Mouse (Mus musculus): Measurements from ENCODE around the gene Arhgap31.

Gene Arhgap31

DNA sequence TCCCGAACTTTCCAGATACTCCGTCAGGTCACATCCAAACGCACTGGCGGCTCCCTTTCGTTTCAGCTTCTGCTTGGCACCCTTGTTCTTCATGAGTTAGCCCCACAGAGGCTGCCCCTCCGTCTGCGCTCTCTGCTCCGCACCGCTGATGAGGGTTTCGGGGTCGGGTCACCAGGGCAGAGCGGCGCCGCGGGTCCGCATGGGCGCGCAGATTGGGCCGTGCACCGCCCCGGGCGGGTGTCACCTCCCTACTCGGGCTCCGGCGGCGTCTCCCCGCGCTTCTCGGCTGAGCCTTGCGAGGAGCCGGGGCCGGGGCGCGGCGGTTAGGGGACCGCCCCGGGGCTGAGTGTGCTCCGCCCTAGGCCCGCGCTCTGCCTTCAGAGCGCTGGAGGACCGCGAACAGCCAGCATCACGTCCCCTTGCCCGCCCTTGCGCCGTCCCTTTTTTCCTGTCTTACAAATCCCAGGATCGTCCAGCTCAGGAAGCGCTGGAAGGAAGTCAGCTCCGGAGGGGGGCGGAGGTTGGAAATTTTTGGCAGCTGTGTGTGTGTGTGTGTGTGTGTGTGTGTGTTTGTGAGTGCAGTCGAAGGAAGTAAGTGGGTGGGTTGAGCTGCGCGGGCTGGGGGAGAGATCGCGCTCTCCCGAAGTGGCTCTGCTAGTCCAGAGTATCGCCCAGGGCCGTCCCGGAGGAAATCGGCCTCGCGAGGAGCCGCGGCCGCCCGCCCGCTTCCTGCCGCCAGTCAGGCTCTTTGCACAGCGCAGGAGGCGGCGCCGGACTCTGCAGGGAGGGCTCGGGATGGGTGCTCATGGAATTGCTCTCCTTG, at the start of gene Arhgap31:
TSS of gene Arhgap31 (minus strand) at position 694 of the 823 bp plus-strand sequence.
- peak; percentile 70 to 83 for DNase-seq (ENCODE audit: low spot score in 2 of 2)

DNA sequence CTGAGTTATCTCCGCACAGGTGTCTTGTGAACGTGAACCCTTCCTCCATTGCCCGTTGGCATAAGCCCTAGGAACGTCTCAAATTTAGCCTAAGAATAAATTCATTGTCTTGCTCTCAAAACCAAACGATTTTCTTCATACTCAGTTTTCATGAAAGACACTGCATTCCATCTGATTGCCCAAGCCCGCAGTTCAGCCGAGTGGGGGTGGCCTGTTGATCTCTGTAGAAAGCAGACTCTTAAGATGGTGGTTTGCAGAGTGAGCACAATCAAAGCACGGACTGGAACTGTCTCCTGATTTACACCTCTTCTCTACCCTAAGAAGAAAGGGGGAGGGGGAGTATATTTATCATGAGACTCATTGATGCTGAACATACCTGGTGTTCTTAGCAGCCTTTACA, 49.3 kb upstream of the Arhgap31 start:
- no peak for DNase-seq (ENCODE audit: low spot score in 2 of 2)

DNA sequence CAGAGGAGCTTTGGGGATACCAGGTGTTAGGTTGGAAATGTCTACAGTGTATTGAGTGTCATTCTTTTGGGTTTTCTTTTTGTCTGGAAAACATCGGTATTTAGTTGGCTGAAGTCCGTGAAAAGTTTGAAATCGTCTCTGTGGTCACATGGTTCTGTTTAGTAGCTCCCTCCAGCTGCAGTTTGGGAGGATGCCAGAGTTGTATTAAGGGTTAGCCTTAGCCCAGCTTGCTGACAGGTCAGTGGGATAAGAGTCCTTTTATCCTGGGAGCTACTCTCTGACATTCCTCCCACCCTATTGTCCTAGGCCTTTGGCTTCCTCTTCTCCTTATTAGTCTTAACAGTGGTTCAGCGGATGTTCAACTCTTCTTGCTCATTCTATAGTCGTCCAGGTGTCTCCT, 48.9 kb upstream of the Arhgap31 start:
- no peak for DNase-seq (ENCODE audit: low spot score in 2 of 2)

DNA sequence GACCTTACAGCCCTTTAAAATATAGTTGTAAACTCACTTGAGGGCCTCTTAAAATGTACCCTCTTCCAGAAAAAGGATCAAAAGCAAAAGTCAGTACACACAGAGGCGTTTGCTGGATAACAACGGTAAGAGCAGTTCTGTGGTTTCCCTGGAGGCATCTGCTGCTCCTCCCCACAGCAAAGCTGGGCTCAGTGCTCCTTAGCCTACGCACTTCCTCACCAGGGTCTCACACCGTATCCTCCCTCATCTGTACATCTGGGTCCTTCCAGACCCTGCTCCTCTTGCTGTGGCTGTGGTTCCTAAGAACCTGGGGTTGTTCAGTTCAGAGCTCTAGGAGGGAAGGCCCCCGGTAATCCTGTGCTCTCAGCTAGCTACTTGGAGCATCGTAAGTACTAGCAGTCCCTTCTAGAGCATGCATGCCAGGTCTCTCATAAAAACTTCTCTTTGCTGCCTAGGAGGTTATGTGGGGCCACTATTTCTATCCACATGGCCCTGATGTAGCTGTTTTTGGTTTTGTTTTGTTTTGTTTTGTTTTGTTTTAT, 47.8 kb upstream of the Arhgap31 start:
- DNase-seq (ENCODE audit: low spot score in 2 of 2): no peak

DNA sequence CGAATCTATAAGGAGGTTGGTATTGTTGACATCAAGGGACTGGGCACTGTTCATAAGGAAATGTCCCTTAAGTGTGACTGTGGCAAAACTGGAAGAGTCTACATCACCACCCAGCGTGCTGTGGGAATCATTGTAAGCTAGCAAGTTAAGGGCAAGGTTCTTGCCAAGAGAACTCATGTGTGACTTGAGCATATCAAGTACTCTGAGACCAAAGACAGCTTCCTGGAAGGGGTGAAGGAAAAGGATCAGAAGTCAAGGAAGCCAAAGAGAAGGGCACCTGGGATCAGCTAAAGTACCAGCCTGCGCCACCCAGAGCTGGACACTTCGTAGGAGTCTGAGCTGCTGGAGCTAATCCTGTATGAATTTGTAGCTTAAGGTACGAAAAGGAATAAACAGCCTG, 47.2 kb upstream of the Arhgap31 start:
- DNase-seq (ENCODE audit: low spot score in 2 of 2): no peak

DNA sequence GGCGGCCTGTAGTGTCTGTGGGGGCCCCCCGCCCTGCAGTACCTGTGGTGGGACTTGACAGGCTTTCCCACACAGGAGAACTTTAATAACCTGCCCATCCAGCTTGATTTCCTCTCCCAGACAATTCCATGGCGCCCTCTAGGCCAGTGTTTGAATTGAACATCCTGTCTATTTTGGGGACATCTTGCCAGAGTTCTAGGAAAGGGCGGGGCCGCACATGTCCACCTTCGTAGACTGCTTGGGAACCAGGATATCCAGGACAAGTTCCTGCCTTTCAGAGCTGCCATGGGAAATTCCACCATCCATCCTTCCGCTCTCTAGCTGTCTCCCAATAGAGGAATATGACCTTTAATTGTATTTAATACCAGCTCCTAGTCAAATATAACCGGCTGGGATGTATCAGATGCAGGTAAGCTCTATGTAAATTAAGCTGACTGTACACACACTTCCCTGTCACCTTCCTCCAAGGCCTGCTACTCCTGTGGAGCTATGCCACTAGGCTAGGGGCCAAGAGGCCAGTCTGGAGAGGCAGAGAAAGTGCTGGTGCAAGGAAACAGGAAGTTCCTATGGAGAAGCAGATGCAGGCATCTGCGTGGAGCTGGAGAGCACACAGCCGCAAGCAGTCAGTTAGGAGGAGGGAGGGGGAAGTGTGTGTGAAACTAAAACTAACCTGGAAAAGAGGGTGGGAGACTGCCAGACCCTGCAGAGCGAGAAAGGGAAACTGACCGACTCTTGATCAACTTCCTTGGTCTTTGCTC, 45.2 kb upstream of the Arhgap31 start:
- DNase-seq (ENCODE audit: low spot score in 2 of 2): no peak

DNA sequence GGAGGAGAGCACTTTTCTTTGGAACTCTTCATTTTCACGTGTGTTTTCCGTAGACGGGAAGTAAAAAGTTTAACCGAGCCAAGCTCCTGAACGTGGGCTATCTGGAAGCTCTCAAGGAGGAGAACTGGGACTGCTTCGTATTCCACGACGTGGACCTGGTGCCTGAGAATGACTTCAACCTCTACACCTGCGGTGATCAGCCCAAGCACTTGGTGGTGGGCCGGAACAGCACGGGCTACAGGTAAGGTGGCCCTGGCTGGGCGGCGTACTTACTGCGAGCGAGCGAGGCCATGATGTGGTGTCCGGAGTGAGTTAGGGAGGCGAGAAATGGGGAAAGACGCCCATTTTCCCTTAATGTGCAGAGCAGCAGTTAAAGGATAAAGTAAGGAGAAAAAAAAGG, 44.6 kb upstream of the Arhgap31 start:
- no peak for DNase-seq (ENCODE audit: low spot score in 2 of 2)

DNA sequence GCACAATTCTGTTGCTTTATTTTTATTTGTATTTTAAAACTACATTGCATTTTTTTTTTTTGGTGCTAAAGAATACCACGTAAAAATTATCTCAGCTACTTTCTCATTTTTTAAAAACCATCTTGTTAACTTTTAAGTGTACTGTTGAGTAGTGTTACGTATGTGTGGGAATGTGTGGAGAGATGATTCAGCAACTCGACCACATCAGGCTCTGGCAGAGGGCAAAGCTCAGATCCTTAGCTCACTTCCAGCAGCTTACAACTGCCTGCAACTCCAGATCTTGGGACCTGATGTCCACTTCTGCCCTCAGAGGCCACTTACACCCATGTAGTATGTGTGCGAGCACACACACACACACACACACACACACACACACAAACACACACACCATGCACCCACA, 43.5 kb upstream of the Arhgap31 start:
- no peak for DNase-seq (ENCODE audit: low spot score in 2 of 2)

DNA sequence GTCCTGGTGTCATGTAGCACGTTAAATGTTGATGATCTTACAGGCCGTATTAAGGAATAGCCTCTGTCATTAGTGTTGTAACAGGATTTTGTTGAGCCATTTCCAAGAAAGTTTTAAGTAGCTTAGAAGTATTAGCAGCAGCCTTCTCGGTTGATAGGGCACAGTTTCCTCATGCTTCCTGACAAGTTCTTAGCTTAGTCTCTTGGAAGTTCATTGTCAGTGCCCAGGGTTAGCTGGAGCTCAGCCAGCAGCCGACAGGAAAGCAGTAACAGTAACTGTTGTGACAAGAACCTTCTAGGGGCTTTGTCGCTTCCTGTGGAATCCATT, 43.1 kb upstream of the Arhgap31 start:
- no peak for DNase-seq (ENCODE audit: low spot score in 2 of 2)

DNA sequence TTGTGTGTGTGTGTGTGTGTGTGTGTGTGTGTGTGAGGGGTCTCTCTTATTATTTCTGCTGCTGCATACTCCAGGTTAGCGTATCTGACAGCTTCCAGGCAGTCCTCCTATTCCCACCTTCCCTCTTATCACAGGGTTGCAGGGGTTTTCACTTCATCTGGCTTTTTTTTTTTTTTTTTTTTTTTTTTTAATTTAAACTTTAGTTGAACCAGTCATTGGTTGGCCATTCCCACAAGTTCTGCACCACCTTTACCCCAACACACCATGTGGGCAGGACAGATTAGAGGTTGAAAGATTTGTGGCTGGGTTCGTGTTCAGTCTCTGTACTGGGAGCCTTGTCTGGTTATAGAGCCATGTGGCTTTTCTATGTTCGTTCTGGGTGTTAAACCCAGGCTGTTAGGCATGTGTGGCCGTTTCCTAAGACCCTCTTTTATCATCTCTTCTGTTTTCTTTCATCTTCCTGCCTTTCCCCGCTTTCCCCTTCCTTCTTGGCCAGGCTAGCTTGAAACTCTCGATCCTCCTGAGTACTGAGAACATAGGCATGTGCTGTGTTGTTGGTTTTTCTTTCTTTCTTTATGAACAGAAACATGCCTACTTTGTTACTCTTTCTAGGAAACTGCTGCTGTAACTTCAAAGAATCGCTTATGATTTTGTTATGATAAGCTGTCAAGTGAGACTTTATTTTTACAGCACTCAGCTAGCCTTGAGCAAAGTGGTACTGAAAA, 42.5 kb upstream of the Arhgap31 start:
- no peak for DNase-seq (ENCODE audit: low spot score in 2 of 2)

DNA sequence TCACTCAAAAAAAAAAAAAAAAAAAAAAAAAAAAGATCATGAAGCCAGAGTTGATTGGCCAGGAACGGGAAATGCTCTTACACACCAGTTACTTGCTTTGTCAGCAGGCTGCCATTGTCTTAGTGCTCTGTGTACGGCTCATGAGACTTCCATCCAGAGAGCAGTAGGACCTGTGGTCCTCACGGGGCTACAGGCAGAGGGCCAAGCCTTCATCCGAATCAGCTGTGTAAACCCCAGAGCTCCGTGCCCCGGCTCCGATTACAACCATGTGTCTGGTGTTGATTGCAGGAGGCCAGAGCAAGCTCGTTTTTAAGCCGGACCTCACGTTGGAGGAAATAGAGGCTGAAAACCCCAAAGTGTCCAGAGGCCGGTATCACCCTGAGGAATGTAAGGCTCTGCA, 40.6 kb upstream of the Arhgap31 start:
- DNase-seq (ENCODE audit: low spot score in 2 of 2): no peak

DNA sequence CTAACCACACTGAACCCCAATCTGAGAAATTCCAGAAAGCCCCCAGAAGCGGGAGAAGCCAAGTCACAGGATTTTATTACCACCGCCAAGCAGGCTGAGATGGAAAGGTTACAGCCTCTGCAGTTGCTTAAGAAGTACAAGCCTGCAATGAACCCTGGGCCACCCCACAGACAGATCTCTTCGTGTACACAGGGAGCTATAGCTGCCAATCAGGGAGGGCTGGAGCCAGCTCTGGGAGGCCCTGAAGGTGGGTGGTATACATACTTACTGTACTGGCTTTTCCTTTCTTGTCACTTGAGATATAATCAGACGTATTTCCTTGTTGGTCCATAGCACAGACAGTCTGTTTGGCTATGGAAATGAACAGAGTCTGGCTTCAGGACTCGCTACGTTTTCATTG, 37.7 kb upstream of the Arhgap31 start:
- DNase-seq (ENCODE audit: low spot score in 2 of 2): no peak

DNA sequence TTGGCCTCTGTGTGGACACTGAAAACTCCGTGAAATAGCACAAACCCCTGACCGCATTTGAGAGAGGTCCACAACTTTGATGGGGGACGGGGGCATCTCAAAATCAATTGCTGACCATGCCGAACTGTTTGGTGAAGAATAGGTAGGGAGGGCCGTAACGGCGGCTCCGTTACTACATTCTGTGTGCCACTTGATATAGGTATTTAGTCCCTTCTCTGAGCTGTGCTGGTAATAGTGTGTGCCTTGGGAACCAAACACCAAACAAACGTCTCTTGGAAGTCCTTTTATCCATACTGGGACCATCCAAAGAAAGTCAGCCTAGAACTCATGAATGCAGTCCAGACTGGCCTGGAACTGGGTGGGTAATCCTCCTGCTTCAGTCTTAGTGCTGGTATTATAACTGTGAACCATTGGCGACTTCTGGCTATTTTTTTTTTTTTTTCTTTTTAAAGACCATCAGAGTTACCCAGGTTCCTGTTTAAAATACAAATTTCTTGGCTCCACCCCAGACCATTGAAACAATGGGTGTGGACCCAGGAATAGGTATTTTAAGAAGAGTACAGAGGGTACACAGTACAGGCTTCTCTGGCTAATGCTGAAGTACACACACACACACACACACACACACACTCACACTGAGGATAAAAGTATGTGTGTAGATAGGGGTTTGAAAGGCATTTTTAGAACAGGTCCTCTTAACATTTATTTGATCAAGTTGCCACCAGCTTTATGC, 31.0 kb upstream of the Arhgap31 start:
- DNase-seq (ENCODE audit: low spot score in 2 of 2): no peak

DNA sequence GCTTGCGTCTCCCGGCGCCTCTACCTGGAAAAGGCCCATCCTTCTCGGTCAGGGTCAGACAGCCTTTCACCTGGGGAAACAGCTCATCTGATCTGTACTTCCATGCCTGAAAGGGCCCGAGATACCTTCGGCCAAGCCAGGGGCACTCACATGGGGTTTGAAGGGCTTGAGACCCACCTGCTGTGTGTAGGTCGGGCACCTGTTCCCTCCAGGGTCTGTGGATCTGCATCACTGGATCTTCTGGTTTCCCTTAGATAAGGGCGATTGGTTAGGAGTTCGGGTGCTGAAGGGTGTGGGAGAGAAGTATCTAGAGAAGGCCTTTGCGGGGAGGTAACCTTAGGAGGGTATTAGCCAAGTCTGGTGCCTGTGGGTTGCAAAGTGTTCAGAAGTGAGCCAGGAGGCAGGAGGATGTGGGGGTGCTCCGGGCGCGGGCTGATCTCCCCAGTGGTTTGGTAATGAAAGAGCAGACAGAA, 29.6 kb upstream of the Arhgap31 start:
- no peak for DNase-seq (ENCODE audit: low spot score in 2 of 2)

DNA sequence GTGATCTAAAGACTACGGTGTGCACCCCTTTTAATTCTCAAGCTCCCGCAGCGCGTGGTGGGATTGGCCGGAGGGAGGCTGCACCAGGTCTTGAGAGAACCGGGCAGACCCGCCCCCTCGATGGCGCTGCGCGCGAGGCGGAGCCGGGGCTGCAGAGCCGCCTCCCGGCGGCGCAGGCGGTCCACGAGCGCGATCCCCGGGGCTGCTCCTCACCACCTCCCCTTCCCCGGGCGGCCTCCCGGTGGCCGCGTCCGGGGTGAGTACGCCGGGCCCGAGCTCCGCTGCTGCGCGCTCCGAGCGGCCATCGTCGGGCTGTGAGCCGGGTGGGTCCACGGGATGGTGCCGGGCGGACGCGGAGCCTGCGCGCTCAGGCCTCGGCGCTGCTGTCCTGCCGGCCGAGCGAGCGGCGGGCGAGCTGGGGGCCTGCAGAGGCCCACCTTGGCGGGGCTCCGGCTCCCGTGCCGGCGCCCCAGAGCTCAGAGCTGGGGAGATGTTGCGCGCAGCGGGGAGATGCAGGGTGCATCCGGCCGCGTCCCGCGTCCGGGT, 29.1 kb upstream of the Arhgap31 start, which contains the start of gene B4galt4:
TSS of gene B4galt4 (plus strand) at position 152 of the 546 bp plus-strand sequence.
- peak; percentile 70 to 79 for DNase-seq (ENCODE audit: low spot score in 2 of 2)

DNA sequence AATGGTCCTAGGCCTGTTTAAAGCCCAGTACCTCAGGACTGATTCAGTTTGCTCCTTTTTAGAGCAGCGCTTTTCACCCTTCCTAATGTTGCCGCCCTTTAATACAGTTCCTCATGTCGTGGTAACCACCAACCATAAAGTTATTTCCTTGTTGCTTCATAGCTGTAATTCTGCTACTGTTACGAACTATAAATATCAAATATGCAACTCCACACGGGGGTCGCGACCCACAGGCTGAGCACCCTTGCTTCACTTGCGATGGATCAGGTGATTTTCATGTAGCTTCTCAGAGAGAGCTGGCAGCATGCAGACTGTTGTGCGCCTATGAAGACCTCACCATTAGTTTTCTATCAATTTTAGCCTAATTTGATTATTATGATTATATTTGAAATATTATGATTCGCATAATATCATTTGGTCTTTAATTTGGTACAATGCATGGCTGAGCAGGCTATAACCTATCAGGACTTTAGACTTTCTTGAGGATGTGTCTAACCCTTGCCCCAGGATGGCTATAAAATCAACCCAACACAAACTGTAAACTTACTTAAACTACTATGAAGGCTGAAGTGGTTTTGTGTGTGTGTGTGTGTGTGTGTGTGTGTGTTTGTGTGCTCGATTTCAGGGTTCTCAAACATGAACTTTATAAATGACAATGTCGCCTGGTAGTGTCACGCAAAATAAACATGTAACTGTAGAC, 28.3 kb upstream of the Arhgap31 start:
- DNase-seq (ENCODE audit: low spot score in 2 of 2): no peak

DNA sequence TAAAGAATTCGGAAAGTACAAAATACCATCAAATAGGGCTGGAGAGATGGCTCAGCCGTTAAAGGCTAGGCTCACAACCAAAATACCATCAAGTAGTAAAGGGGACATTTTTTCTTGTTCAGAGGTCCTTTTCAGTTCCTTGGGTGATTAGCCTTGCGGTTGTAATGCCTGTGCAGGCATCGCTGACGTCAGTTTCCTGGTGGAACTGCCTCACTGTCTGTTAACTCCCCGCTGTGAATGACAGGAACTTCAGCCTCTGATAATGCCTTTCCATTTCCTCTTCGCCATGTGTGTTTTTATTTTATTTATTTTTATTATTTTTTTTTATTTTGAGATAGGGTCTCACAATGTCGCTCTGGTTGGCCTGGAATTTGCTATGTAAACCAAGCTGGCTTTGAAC, 17.8 kb upstream of the Arhgap31 start:
- no peak for DNase-seq (ENCODE audit: low spot score in 2 of 2)

DNA sequence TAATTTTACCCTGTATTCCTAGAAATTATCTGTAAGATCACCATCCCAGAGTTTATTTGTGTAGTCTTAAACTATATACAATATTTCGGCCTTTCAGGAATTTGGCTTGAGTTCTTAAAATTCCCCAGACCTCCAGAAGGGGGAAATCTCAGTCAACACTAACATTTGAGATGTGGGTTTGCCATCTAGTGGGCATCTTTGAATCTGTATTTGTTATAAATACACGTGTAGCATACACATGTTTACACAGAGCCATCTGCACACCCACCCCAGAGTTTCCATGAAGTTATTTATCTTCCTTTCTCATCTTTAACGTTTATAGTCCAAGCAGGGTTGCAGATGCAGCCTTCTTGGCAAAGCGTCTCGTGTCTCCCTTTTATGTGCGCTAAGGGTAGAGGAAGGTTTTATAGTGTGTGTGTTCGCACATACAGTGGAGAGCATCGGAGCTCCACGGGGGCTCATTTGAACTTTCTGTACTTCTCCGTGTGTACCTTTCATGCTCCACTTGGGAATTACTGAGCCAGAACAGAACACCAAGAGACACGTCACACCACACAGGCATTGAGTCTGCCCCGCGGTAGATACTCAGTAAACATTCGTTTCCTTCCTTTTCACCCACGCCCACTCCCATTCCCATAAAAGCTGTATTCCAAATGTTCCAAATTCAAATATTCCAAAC, 16.7 kb upstream of the Arhgap31 start:
- no peak for DNase-seq (ENCODE audit: low spot score in 2 of 2)

DNA sequence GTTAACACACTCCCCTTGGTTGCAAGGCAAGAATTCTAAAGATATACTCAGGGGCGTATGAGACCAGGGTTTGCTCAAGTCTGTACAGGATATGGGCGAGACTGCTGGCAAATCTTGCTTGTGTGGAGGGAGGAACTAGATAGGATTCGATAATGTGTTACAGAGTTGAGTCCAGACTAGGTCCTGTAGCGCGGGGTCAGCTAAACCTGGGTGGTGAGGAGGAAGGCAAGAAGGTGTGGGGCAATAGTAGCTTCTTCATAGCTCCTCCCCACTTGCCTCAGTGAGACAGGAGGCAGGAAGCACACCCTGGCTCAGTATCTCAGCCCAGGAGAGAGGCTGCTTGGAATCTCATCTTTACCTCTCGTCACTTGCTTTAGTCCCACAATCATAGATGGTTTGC, 16.1 kb upstream of the Arhgap31 start:
- no peak for DNase-seq (ENCODE audit: low spot score in 2 of 2)

DNA sequence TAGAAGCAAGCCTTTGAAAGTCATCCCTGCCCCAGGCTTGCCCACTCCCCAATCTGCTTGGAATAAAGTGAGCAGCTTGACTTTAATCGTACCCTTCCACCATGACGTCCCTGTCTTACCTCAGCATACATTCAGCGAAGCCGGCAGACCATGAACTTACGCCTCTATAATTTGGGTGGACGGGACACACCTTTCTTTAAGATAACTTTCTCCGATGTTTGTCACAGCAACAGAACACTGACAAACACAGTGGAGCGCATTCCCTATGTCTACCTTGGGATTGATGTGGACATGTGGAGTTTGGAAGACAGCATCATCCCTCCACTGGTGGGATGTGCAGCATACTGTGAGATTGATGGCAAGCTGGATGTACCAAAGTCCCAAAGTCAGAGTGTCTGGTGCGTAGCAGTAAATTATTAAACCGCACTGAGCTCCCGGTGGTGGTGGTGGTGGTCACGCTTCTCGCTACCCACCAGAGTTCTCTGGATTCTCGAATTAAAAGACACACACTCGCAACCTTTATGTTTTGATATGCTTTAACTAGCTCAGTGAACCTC, 15.6 kb upstream of the Arhgap31 start:
- no peak for DNase-seq (ENCODE audit: low spot score in 2 of 2)

Data from urinary bladder, postnatal 36 days (tissue).